Mouse (Mus musculus) left cerebral cortex, adult 9 months (tissue): ENCODE measurements around the gene Atp8a1.

Source experiments
- DNase-seq, 2 experiments: peaks; one replicate each; pipeline ENCODE4 v3.0.0; 2022; ENCODE audit warnings: low spot score in 2 of 2

Atp8a1 gene

DNA sequence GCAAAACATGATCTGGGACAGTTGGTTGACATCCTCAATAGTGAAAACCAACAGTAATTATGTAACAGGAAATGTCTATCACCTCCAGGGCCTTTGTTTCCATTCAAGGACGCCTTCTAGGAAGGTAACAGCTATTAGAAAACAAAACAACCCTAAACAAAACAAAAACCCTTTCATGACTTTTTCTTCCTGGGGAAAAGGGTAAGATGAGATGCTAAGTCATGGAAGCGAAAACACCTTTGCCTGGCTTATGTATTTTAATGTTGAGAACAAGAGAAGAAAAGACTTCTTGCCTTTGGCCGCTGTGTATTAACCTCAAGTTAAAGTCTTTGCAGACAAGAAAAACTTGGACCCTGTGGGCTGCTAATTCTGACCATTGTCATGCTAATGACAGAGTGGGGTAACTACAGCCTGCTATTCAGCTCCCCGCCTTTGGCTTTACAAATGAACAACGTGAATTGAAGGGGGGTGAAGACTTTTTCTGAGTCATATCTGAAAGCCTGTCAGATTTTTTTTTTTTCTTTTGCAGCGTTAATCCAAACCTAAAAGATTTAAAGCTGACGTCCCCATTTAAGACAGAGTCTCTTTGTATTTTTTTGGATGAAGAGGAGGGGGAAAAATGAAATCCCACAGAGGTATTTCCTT, 214.0 kb downstream of the Atp8a1 start:
- no peak for DNase-seq

- DNase-seq = no peak
Observed at GRCm38 (mm10) chr5:67631261-67631660, 216.0 kb downstream of the Atp8a1 start.

- no peak for DNase-seq
Observed at GRCm38 (mm10) chr5:67629861-67630260, 217.4 kb downstream of the Atp8a1 start.

DNA sequence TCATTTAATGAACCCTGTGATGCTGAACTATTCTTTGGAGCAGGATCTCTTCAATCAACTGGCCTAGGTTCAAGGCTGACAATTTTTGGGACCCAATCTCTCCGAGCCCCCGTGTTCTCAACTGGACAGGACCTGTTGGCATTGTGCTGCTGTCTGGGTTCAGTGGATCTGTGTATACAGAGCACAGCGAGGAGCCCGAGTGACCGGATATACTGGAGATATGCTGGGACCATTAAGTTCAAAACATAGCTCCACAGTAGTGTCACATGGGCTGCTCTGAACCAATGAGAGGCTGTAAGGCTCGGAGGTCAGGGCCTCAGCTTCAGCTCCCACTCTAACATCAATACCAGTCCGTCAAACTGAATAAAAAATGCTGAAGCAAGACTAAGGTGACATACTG, 217.8 kb downstream of the Atp8a1 start:
- DNase-seq = no peak

DNA sequence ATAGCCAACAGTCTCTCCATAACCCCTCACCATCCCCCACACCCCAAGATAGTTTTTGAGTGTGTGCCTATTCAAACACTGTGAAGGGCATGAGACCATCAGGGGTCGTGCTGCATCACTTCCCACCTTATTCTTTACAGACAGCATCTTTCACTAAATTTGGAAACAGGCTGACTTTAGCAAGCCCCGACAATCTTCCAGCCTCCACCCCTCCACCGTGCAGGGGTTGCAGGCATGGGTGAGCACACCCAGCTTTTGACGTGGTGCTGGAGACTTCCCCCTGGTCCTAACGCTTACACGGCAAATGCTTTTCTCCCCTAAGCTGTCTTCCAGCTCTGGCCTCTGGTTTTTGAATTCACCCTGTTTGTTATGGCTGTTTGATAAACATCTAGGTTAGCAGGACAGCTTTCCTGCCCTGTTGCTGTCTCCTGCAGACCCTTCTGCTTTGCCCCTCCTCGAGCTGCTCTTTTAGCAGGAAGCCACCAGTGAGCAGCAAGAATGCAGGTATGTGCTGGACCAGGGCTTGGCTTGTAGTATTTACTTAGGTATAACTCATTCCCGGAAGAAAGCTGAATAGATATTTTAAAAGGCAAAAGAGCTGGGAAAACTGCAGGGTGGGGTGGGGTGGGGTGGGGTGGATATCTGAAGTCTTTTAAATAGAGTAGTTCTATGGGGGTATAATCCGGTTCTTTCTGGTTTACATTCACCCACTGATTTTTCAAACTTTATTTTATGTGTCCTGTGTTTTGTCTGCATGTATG, 218.9 kb downstream of the Atp8a1 start:
- no peak for DNase-seq

DNA sequence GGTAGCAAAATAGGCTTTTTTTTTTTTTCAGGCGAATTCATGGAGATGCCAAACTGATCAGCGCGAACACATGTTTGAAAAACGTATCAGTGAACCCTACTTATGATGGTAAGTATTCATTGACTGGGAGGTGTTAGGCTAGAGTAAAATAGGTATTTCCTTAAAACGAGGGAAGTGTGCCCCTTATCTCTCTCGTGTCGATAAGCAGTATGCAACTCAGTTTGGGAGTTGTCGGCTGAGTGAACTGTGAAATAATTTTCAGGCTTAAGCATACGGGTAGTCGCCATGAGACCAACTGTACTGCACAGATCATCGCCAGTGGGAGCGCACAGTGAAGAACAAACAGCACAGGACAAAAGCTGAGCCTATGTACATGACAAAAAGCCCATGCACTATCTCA, 226.0 kb downstream of the Atp8a1 start:
- no peak for DNase-seq

- DNase-seq = no peak
Observed at GRCm38 (mm10) chr5:67609520-67609837, 237.8 kb downstream of the Atp8a1 start.

- no peak for DNase-seq
Observed at GRCm38 (mm10) chr5:67608674-67609519, 238.3 kb downstream of the Atp8a1 start.

DNA sequence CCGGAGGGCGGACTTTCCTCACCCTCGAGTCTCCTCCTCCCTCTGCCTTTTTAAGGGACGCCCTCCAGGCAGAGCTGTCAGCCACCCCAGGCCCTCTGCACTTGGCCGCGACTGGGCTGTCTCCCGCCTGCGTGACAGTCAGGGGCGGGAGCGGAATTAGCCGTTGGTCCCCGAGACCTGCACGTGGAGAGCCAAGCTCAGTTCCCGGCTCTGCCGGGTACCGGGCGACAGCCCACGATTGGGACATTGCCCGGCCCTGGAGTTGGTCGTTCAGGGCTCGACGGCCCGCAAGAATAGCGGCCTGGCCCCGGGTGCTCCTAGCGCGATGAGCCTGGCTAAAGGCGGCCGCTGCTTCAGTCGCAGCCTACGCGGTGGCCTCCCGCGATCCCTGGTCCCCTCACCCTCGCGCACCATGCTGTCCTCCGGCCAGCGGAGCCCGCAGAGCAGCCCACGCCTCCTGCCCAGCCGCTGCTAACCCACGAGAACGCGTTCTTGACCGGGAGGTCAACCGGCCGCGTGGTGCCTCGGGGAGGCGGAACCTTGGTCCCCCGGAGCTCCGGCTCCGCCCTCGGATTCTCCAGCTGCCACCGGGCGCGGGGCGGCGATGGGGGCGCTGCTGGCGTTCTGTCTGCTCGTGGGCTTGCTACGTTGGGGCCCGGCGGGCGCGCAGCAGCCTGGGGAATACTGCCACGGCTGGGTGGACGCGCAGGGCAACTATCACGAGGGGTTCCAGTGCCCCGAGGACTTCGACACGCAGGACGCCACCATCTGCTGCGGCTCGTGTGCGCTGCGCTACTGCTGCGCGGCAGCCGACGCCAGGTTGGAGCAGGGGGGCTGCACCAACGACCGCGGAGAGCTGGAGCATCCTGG, 239.2 kb downstream of the Atp8a1 start, which contains the start of gene Shisa3:
Gene Shisa3 (plus strand): TSS at position 79 of the 870 bp plus-strand sequence.
- no peak for DNase-seq

GRCm38 (mm10) chr5:67606916-67607803, 240.1 kb downstream of the Atp8a1 start:
- no peak for DNase-seq

DNA sequence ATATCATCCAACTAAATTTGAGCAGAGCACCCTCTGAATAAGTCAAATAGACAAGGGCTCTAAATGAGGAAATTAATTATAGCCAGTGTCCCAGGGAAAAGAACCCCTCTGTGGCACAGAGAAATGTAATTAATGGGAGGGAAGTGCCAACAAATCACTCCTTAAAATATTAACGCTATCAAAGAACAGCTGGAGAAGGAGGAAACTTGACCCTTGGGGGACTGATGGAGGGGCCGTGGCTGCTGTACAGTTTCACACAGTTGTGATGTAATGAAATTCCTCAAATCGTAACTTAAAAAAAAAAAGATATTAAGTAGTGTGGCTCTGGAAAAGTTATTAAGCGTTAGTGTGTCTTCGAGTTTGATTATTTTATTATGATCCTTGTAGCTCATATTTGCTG, 241.3 kb downstream of the Atp8a1 start:
- DNase-seq = no peak

GRCm38 (mm10) chr5:67599935-67600334, 247.3 kb downstream of the Atp8a1 start:
- no peak for DNase-seq

DNA sequence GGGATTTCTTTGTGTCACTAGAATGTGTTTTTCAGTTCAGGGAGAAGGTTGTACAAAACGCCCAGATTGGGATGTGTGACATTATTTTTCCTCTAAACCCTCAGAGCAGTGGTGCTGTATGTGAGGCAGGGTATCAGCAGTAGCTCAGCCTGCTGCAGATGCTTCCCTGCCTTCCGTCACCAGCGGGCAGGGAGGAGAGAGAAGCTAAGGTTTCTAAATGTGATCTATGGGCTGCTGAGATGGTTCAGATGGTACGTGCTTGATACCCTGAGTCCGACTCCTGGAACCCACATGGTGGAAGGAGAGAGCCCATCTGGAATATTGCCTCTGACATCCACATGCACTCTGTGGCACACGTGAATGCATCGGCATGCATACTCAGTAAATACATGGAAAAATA, 251.6 kb downstream of the Atp8a1 start:
- DNase-seq = no peak

DNA sequence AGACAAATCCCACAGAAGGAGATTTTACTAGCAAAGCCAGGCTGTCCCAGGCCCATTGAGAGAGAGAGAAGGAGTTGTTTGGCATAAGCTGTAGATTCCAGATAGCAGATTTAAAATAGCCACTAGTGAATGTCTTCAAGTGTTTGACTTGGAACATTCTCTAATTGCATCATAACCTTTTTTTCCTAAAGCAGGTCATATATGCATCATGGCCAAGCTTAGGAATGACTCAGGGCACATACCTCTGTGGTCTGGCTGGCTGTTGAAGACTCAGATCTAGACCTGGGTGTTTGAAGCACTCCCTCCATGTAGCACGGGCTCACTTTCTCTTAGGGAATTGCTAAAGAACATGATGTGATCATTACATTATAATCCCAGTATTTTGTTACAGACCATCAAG, 252.2 kb downstream of the Atp8a1 start:
- no peak for DNase-seq

- DNase-seq = peak in 1 of 2 experiments; percentile 4
Observed at GRCm38 (mm10) chr5:67579725-67580633, 267.3 kb downstream of the Atp8a1 start.

- no peak for DNase-seq
Observed at GRCm38 (mm10) chr5:67575705-67576104, 271.5 kb downstream of the Atp8a1 start.

- no peak for DNase-seq
Observed at GRCm38 (mm10) chr5:67574039-67574438, 273.2 kb downstream of the Atp8a1 start.

GRCm38 (mm10) chr5:67572552-67573155, 274.6 kb downstream of the Atp8a1 start:
- no peak for DNase-seq
